In genomic region chr16:37061261-37061660, GRCm38 (mm10) we compare ENCODE assay signal across 27 mouse cellular contexts. TPM values are rescaled to one million over a fixed set of nuclear protein-coding genes. Genes with fewer than 3 reads are reported as not detected.
DNase-seq lines count a peak whose midpoint lies in the region; ATAC-seq and TF ChIP-seq lines count a peak whose summit lies in the region.
"Had no signal": no experiment of that assay in that cellular context is flagged by ENCODE, and none has a peak within 500 bp of the region (broad histone marks: within the 10 kb centered on the region; RNA-seq: fewer than 3 reads in every experiment).

No protein-coding gene starts in this region.

- no peak overlapping the region for H3K4me3 ChIP-seq in cerebellum, adult 2 months (replicated peaks; ENCODE audit: insufficient read depth, low read depth, low read length)
- H3K4me3 ChIP-seq: embryonic facial prominence, embryonic 12.5 days; embryonic facial prominence, embryonic 15.5 days; heart, adult 2 months; heart, embryonic 10.5 days; heart, embryonic 13.5 days had no signal

- DNase-seq in cerebellum, adult 2 months = peak; percentile 13 to 60
- DNase-seq in cerebellum, adult 11 months = no peak
- DNase-seq in frontal cortex, adult 2 months (ENCODE audit: extremely low spot score in 1 of 2, low spot score in 1 of 2) = no peak
- DNase-seq in telencephalon, adult 2 months (ENCODE audit: low read depth, low spot score) = peak; percentile 32
- no peak for DNase-seq in adrenal gland, adult 2 months
- DNase-seq: adrenal gland, postnatal 14 days; B cell, adult 2 months; forebrain, postnatal 0 days; gastrocnemius, postnatal 10 days; gastrocnemius, postnatal 36 days; heart, adult 2 months; heart, postnatal 14 days; heart, postnatal 4 days; kidney, adult 18-20 months; kidney, adult 9 months had no signal

- no peak for TF ChIP-seq POLR2A in cerebellum, adult 2 months (IDR thresholded peaks at IDR 0.05; ENCODE audit: borderline replicate concordance, insufficient read depth, low read length)

- peak; percentile 32 for ATAC-seq in frontal cortex, adult (ENCODE audit: low TSS enrichment)
- ATAC-seq: forebrain, embryonic 14.5 days; forebrain, postnatal 0 days; hindbrain, postnatal 0 days; inflammation-experienced regulatory T-cells, adult 6 months; intestine, embryonic 16.5 days; Patski had no signal

- no peaks in the 10 kb centered on the region; the same call in 1 of the 2 replicates for H3K4me1 ChIP-seq in cerebellum, adult 2 months (ENCODE audit: control insufficient read depth, insufficient read depth, low read length)
- H3K4me1 ChIP-seq: embryonic facial prominence, embryonic 12.5 days; embryonic facial prominence, embryonic 15.5 days; heart, embryonic 10.5 days; heart, embryonic 13.5 days had no signal

- WGBS in cerebellum, adult 2 months = 51% methylated on average over 4 of the region's 4 CpGs

- no peak overlapping the region for H3K27ac ChIP-seq in cerebellum, adult 2 months (ENCODE audit: insufficient read depth, low read length)
- H3K27ac ChIP-seq: embryonic facial prominence, embryonic 12.5 days; embryonic facial prominence, embryonic 15.5 days; heart, adult 2 months; heart, embryonic 10.5 days; heart, embryonic 13.5 days; hindbrain, embryonic 14.5 days; hindbrain, postnatal 0 days had no signal

- H3K27me3 ChIP-seq in cerebellum, adult 2 months (ENCODE audit: control insufficient read depth, insufficient read depth, low read length) = no peaks in the 10 kb centered on the region
- H3K27me3 ChIP-seq: CH12.LX; embryonic facial prominence, embryonic 12.5 days; embryonic facial prominence, embryonic 15.5 days; heart, embryonic 13.5 days; Patski had no signal

- no peak for TF ChIP-seq CTCF in cerebellum, adult 2 months (IDR thresholded peaks at IDR 0.05; ENCODE audit: borderline replicate concordance, insufficient read depth, low read depth, low read length)

RNA-seq across cellular contexts. Expression of gene Polq, which starts 49.7 kb away (rescaled TPM):
- polyA plus RNA-seq in cerebellum, adult 2 months (2012; rRNA removed) = 0.81 and 0.90 TPM in 2 replicates
- 1.8 and 1.9 TPM in 2 replicates for polyA plus RNA-seq in frontal cortex, adult 2 months (2012; rRNA removed)
- under 1 TPM; 0.35 to 0.75 TPM for total RNA-seq in adrenal gland, adult 2 months (2021)
- polyA plus RNA-seq in adrenal gland, adult 2 months (2012; rRNA removed) = 0.06 TPM in 1 of 2 replicates, not detected in the other

Comparison
In these comparisons a context has a peak if more than half of its experiments do, and no peak if none do; other contexts are left out.
1. DNase-seq: peak in cerebellum, adult 2 months (2 of 2) and telencephalon, adult 2 months (single experiment); none in cerebellum, adult 11 months (single experiment), frontal cortex, adult 2 months (0 of 2) and adrenal gland, adult 2 months (single experiment).